Mouse (Mus musculus) lung, postnatal 0 days (tissue): Measurements from ENCODE around the gene Tekt5. TPM values are rescaled to one million over a fixed set of nuclear protein-coding genes. Genes with fewer than 3 reads are reported as not detected.

ENCODE experiments used
- ATAC-seq: fragments of 200-750 bp; cut with Nextera tagmentation; 2 replicates; pipeline ENCODE4 v1.8.0; 2017; ENCODE audit warnings: moderate library complexity
- DNase-seq: peaks from one replicate; pipeline ENCODE4 v3.0.0-alpha.2; 2016; ENCODE audit warnings: low spot score
- H3K27ac ChIP-seq: fragments of 300-500 bp; sonication (generic); 2 replicates; pipeline ENCODE4 v1.5.1; 2014; ENCODE audit warnings: antibody characterized with exemption, mild to moderate bottlenecking, low read length, mixed read lengths
- H3K27me3 ChIP-seq: fragments of 300-500 bp; sonication (generic); replicated peaks from 2 replicates; pipeline ENCODE4 v1.6.1; 2014; ENCODE audit warnings: low read length, mixed read lengths; ENCODE audit not compliant: insufficient read depth
- H3K36me3 ChIP-seq: fragments of 300-500 bp; sonication (generic); 2 replicates; pipeline ENCODE4 v1.6.1; 2014; ENCODE audit warnings: low read length, mixed read lengths; ENCODE audit not compliant: insufficient read depth
- H3K4me1 ChIP-seq: fragments of 300-500 bp; sonication (generic); 2 replicates; pipeline ENCODE4 v1.6.1; 2014; ENCODE audit warnings: antibody characterized with exemption, low read depth, low read length, mixed read lengths; ENCODE audit not compliant: insufficient read depth
- H3K4me2 ChIP-seq: fragments of 300-500 bp; sonication (generic); replicated peaks from 2 replicates; pipeline ENCODE4 v1.6.1; 2014; ENCODE audit warnings: low read depth, mild to moderate bottlenecking, low read length, moderate library complexity, mixed read lengths
- H3K4me3 ChIP-seq: fragments of 300-500 bp; sonication (generic); 2 replicates; pipeline ENCODE4 v1.5.1; 2014; ENCODE audit warnings: low read depth, low read length
- H3K9ac ChIP-seq: fragments of 300-500 bp; sonication (generic); replicated peaks from 2 replicates; pipeline ENCODE4 v1.6.1; 2014; ENCODE audit warnings: low read depth, mild to moderate bottlenecking
- H3K9me3 ChIP-seq: fragments of 300-500 bp; sonication (generic); 2 replicates; pipeline ENCODE4 v1.6.1; 2016; ENCODE audit warnings: low read length, mixed read lengths
- CTCF ChIP-seq: IDR thresholded peaks from 2 replicates; pipeline ENCODE4 v1.5.1; 2016; ENCODE audit warnings: antibody characterized with exemption, mild to moderate bottlenecking
- EP300 ChIP-seq: IDR thresholded peaks from 2 replicates; pipeline ENCODE4 v1.6.1; 2016; ENCODE audit warnings: antibody characterized with exemption, mild to moderate bottlenecking, control low read depth
- WGBS: fragments of 180-500 bp; shearing (Covaris S2); extraction: QIAGEN DNeasy Blood & Tissue Kit; methylation state at CpG from one replicate; pipeline ENCODE4 v1.1.7; 2014; 5-methylcytosine and 5-hydroxymethylcytosine counted together
- polyA plus RNA-seq: library from polyadenylated mRNA; unstranded; fragments of >200 nt; fragmentation: Nextera tagmentation; extraction: Ambion mirVana; gene quantifications from 2 replicates; pipeline ENCODE4 v1.2.1, GENCODE M21; 2015

The Tekt5 gene
- polyA plus RNA-seq, 1 experiment from 2014 or later = 9.9 TPM

DNA sequence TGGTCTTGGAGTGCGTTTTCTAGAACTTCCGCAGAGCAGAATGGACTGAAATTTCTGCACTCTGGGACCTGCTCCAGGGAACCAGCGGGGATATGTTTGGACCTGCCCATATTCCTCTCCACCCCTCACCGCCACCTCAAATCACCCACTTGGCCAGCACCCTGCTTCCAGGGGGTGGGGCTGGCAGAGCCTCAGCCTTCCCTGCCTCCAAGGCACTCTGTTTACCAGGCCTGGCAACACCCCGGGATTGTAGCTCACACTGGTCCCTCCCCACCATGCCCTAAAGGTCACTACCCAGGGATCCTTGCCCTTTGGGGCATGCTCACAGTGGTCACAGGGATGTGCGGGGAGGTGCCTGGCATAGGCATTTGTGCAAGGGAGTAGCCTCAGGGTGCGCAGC lies 47.7 kb downstream of the Tekt5 start:
- no peak overlapping the region for H3K4me3 ChIP-seq
- H3K27ac ChIP-seq = peak overlapping the region; percentile 87
- H3K36me3 ChIP-seq = no peaks in the 10 kb centered on the region
- 0 out of 2 replicates have a peak, but pooled peaks cover 4% of the 10 kb centered on the region for H3K4me1 ChIP-seq
- no peaks in the 10 kb centered on the region for H3K9me3 ChIP-seq
- DNase-seq (peak; percentile 75), ATAC-seq (peak; percentile 34)
- peak; percentile 41; the same call in 1 of the 2 replicates for TF ChIP-seq EP300
- TF ChIP-seq CTCF = no peak
- 52% methylated on average over 7 of the region's 7 CpGs for WGBS
- no peak overlapping the region for H3K4me2 ChIP-seq
- no peaks in the 10 kb centered on the region for H3K27me3 ChIP-seq
- H3K9ac ChIP-seq = no peak overlapping the region

DNA sequence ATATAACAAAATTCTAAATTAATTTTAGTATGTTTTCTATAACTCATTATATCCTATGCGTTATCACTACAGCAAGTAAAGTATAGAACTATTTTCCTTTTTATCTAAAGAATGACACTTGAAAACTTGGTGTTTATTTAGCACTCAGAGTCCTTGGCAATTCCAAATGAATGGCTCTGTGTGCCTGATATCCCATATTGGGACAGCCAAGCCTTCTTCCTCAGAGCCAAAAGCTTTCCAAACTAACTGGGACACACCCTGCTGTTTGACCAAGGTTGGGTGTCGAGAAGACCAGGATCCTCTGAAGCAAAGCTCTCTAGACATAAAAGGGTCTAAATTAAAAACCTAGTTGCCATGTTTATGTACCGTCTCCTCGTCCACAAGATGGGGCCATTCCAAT lies 54.2 kb downstream of the Tekt5 start:
- H3K9ac ChIP-seq = no peak overlapping the region
- peak overlapping the region; percentile 74; the same call in 1 of the 2 replicates for H3K27ac ChIP-seq
- no peak for ATAC-seq
- no peaks in the 10 kb centered on the region for H3K9me3 ChIP-seq
- WGBS = 30% methylated on average over 4 of the region's 4 CpGs
- no peak overlapping the region for H3K4me3 ChIP-seq
- H3K27me3 ChIP-seq = no peaks in the 10 kb centered on the region
- H3K4me2 ChIP-seq = no peak overlapping the region
- peak; percentile 89 for TF ChIP-seq EP300
- no peak; the same call in 1 of the 2 replicates for TF ChIP-seq CTCF
- peak; percentile 50 for DNase-seq
- no peaks in the 10 kb centered on the region for H3K4me1 ChIP-seq
- H3K36me3 ChIP-seq = no peaks in the 10 kb centered on the region

DNA sequence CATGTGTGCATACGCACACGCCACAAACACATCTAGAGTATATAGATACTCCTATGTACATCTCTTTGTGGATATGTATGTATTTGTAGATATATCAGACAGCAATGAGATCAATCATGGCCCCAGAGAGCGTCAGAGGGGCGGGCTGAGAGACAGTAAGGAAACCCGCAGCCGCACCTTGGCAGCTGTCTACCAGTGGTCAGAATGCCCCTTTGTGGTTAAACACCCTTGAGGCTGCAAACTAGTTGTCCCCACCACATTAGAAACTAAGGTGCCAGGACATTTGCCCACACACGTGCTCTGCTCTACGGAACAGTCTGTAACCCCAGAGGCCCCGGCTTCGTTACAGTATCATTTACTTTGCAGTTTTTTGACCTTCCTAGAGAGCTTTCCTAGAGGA lies 55.4 kb downstream of the Tekt5 start:
- no peak for DNase-seq
- Histone ChIP-seq H3K9ac (no peak overlapping the region), H3K4me2 (no peak overlapping the region), H3K9me3 (no peaks in the 10 kb centered on the region), H3K4me1 (no peaks in the 10 kb centered on the region), H3K36me3 (no peaks in the 10 kb centered on the region), H3K4me3 (no peak overlapping the region), H3K27me3 (no peaks in the 10 kb centered on the region), H3K27ac (peak overlapping the region; percentile 74; the same call in 1 of the 2 replicates)
- TF ChIP-seq EP300 (no peak), CTCF (no peak)
- no peak for ATAC-seq
- WGBS = 91% methylated on average over 10 of the region's 10 CpGs

DNA sequence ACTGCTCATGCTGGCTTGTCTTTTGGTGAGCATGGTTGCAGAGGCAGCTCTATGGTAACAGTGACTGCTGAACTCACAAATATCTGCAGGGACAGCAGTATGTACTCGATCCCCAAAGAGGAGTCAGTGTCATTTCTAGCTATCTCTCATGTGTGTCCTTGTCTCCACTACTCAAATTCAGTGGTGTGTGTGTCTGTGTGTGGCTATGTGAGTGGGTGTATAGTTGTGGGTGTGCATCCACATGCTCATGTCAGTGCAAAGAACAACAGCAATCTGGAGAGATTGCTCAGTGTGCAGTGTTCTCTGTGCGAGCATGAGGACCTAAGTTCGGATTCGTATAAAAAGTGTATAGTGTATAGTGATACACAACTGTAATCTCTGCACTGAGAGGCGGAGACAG lies 56.7 kb downstream of the Tekt5 start:
- no peak overlapping the region for H3K9ac ChIP-seq
- no peak for ATAC-seq
- H3K27ac ChIP-seq = peak overlapping the region; percentile 91
- H3K4me3 ChIP-seq = no peak overlapping the region
- no peak for DNase-seq
- no peaks in the 10 kb centered on the region for H3K27me3 ChIP-seq
- H3K4me1 ChIP-seq = no peaks in the 10 kb centered on the region
- TF ChIP-seq EP300 = no peak
- no peak for TF ChIP-seq CTCF
- H3K4me2 ChIP-seq = no peak overlapping the region
- H3K36me3 ChIP-seq = no peaks in the 10 kb centered on the region
- 69% methylated on average over 5 of the region's 5 CpGs for WGBS
- no peaks in the 10 kb centered on the region for H3K9me3 ChIP-seq

DNA sequence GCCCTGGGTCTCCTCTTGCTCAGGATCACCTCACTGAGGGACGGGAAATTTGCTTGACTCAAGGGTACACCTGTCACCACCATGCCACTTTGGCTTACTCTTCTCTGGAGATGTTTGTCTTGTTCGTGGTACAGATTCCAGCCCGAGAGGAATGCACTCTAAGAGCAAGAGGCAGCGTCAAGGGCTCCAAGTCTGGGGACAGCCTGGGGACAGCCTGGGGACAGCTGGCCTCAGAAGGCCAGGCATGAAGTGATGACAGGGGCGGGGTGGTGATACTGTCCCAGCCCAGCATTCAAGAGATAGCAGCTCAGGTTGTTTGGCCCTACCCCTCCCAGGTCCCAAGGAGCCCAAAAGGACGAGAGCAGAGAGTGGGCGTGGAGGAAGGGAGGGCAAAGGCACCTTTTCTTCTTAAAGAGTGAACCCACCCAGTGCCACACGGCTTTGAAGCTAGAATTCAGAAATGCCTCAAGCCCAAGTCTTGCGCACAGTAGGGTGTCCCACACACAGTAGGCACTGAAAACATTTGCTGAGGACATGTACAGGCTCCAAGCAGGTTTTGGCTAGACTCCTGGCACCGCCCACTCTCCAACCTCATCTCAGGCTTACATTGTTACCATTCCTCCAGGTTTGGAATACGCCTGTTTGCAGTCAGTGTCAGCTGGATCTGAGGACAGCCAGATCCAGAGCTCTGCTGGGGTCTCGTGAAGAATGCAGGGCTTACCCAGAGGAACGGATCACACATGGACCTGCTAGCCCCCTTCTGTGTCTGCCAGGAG lies 57.7 kb downstream of the Tekt5 start:
- no peaks in the 10 kb centered on the region for H3K27me3 ChIP-seq
- peak overlapping the region; percentile 91 for H3K27ac ChIP-seq
- TF ChIP-seq CTCF = no peak
- TF ChIP-seq EP300 = peak; percentile 98
- H3K9ac ChIP-seq = no peak overlapping the region
- H3K4me2 ChIP-seq = no peak overlapping the region
- DNase-seq = peak; percentile 79
- H3K4me1 ChIP-seq = no peaks in the 10 kb centered on the region
- no peaks in the 10 kb centered on the region for H3K9me3 ChIP-seq
- H3K36me3 ChIP-seq = no peaks in the 10 kb centered on the region
- ATAC-seq = peak; percentile 92
- H3K4me3 ChIP-seq = no peak overlapping the region
- 56% methylated on average over 13 of the region's 13 CpGs for WGBS

DNA sequence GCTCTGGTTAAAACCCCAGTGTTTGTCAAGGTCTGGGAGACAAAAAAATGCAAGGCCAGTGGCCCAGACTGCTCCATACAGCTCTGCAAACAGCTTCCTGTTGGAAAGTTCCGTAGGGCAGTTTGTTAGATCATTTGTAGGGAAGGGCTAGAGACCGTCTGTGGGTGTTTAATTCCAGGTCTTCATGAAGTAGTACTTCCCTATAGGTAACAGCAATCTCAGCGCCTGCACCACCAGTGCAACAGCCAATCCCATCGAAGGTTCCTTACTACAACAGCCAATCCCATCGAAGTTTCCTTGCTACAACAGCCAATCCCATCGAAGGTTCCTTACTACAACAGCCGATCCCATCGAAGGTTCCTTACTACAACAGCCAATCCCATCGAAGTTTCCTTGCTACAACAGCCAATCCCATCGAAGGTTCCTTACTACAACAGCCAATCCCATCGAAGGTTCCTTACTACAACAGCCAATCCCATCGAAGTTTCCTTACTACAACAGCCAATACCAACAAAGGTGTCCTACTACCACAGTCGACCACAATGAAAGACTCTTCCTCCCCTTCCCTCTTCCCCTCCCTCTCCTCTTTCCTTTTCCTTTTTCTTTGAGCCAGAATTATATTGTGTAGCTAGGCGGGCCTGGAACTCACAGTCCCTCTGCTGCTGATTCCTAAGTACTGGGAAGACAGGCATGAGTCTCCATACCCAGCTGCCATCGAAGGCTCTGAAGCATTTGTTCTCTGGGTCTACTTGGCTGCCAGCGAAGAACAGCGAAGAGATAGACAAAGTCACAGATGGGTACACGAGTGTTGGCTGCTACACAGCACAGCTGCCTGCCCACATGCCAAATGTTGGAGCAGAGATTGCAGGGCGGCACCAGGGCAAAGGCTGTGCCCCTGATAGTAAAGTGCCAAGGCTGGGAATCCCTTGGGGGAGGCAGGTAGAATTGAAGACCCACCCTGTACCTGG lies 58.6 kb downstream of the Tekt5 start:
- ATAC-seq = no peak
- 81% methylated on average over 19 of the region's 19 CpGs for WGBS
- no peak for DNase-seq
- Histone ChIP-seq H3K4me2 (no peak overlapping the region), H3K27me3 (no peaks in the 10 kb centered on the region), H3K4me3 (no peak overlapping the region), H3K36me3 (no peaks in the 10 kb centered on the region), H3K27ac (peak overlapping the region; percentile 91), H3K9me3 (no peaks in the 10 kb centered on the region), H3K9ac (no peak overlapping the region), H3K4me1 (no peaks in the 10 kb centered on the region)
- TF ChIP-seq CTCF (no peak), EP300 (no peak)
